Mouse (Mus musculus) C2C12 (cell line): Measurements from ENCODE around the gene Lyzl6. TPM values are rescaled to one million over a fixed set of nuclear protein-coding genes. Genes with fewer than 3 reads are reported as not detected.
A peak's percentile ranks its signal among the peaks of the same experiment; 100 is the strongest.

Experiments used
- H3K27me3 ChIP-seq: one replicate; pipeline ENCODE4 v1.6.1; 2011; ENCODE audit not compliant: control insufficient read depth, insufficient read depth, insufficient read length
- H3K36me3 ChIP-seq: one replicate; pipeline ENCODE4 v1.6.1; 2011; ENCODE audit not compliant: control insufficient read depth, insufficient read depth
- H3K4me3 ChIP-seq: one replicate; pipeline ENCODE4 v1.5.1; 2011; ENCODE audit warnings: mild to moderate bottlenecking, control low read depth; ENCODE audit not compliant: poor library complexity, insufficient read depth, severe bottlenecking
- H3K79me2 ChIP-seq: one replicate; pipeline ENCODE4 v1.6.1; 2011; ENCODE audit not compliant: control insufficient read depth, insufficient read depth
- H3K79me3 ChIP-seq: one replicate; pipeline ENCODE4 v1.6.1; 2011; ENCODE audit warnings: low read depth, control low read depth
- H3ac ChIP-seq: one replicate; pipeline ENCODE3; 2011; ENCODE audit warnings: low read depth; ENCODE audit not compliant: control insufficient read depth, insufficient read length
- CEBPB ChIP-seq: IDR thresholded peaks from one replicate; pipeline ENCODE4 v1.6.1; 2011; ENCODE audit warnings: low read depth, mild to moderate bottlenecking, control low read depth, moderate library complexity
- CTCF ChIP-seq: IDR thresholded peaks from one replicate; pipeline ENCODE4 v1.5.1; 2011; ENCODE audit not compliant: control insufficient read depth, insufficient read depth, insufficient read length
- FOSL1 ChIP-seq: IDR thresholded peaks from one replicate; pipeline ENCODE4 v1.8.0; 2011; ENCODE audit warnings: mild to moderate bottlenecking, low read length; ENCODE audit not compliant: poor library complexity, insufficient read depth, severe bottlenecking
- MAX ChIP-seq: IDR thresholded peaks from one replicate; pipeline ENCODE4 v1.6.1; 2011; ENCODE audit warnings: mild to moderate bottlenecking, control low read depth
- MYOD1 ChIP-seq: IDR thresholded peaks from one replicate; pipeline ENCODE4 v1.6.1; 2011; ENCODE audit warnings: low read depth; ENCODE audit not compliant: control insufficient read depth, insufficient read length
- MYOG ChIP-seq: IDR thresholded peaks from one replicate; pipeline ENCODE4 v1.6.1; 2011; ENCODE audit not compliant: control insufficient read depth, insufficient read length; ENCODE audit errors: extremely low read depth
- USF1 ChIP-seq: IDR thresholded peaks from one replicate; pipeline ENCODE4 v1.6.1; 2011; ENCODE audit warnings: low read depth, mild to moderate bottlenecking, control low read depth, moderate library complexity
- polyA plus RNA-seq: library from polyadenylated mRNA; unstranded; fragments of >200 nt; fragmentation: generic; extraction: Trizol; gene quantifications from one replicate; pipeline ENCODE4 v1.2.1, GENCODE M21; 2012; ENCODE audit warnings: missing spikeins

Gene Lyzl6
- polyA plus RNA-seq, 1 experiment, result not detected

- peaks cover 71% of the 10 kb centered on the region for H3K27me3 ChIP-seq
- no peak overlapping the region for H3ac ChIP-seq
Observed at GRCm38 (mm10) chr11:103648656-103649055, 10.0 kb upstream of the Lyzl6 start.

DNA sequence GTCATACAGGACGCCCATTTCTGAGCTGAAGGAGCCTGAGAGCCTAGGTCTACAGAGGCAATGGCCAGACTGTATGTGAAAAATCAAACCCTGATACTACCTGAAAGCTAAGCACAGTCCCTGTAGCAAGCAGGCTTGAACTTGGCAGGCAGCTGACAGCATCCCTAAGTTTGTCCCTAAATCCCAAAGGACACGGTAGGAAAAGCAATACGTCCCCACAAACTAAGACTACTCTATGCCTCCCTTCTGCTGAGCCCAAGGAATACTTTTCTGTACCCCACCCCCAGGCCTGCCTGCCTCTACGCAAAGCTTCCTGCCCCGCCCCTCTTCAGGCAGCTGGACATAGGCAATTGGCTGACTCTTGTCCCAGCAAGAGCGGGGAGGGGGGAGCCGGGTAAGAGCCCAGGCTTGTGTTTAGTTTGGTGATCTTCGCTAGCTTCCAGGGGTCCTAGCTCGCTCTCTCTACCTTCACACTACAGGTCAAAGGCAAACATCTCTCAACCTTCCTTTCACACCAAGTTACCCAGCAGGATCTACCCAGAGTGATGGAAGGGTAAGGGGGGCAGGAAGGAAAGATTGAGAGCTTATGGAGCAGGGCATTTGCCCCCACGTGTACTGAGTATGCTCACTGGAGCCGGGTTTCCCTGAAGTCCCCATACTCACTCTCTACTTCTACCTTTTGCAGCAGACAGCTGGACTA is 9.4 kb upstream of the Lyzl6 start:
- no peak overlapping the region for H3K4me3 ChIP-seq
- no peaks in the 10 kb centered on the region for H3K79me2 ChIP-seq
- H3K27me3 ChIP-seq, result peaks cover 65% of the 10 kb centered on the region
- no peaks in the 10 kb centered on the region for H3K79me3 ChIP-seq
- H3ac ChIP-seq, result no peak overlapping the region
- TF ChIP-seq MYOG (no peak), FOSL1 (no peak), CEBPB (no peak), MAX (no peak), CTCF (no peak), MYOD1 (no peak), USF1 (no peak)
- H3K36me3 ChIP-seq, result no peaks in the 10 kb centered on the region

More at GRCm38 (mm10) chr11:103648656-103649055, 10.0 kb upstream of the Lyzl6 start:
- TF ChIP-seq FOSL1, result no peak
- TF ChIP-seq USF1, result no peak
- TF ChIP-seq MAX, result no peak
- TF ChIP-seq MYOG, result no peak
- TF ChIP-seq MYOD1, result no peak
- no peak for TF ChIP-seq CEBPB
- TF ChIP-seq CTCF, result no peak
- no peaks in the 10 kb centered on the region for H3K79me2 ChIP-seq
- no peak overlapping the region for H3K4me3 ChIP-seq
- H3K36me3 ChIP-seq, result no peaks in the 10 kb centered on the region
- H3K79me3 ChIP-seq, result no peaks in the 10 kb centered on the region

DNA sequence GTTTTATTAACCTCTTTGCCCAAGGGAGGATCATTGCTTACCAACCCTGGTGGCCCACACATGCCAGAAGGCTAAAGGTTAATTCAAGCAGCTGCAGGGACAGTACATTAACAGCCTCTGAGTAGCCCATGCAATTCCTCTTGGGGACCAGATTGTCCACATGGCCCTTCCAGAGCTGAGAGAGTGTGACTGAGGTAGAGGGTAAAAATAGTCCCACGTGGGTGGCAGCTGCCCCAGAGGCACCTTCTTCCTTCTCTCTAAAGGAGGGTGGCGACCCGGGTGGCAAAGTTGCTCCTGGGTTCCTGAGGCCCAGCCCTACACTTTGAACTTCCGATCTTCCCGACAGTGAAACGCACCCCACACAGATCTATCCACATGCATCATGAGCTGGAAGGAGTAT is 7.6 kb upstream of the Lyzl6 start:
- Histone ChIP-seq H3K79me2 (no peaks in the 10 kb centered on the region), H3ac (no peak overlapping the region), H3K79me3 (no peaks in the 10 kb centered on the region), H3K27me3 (peaks cover 52% of the 10 kb centered on the region), H3K4me3 (no peak overlapping the region), H3K36me3 (no peaks in the 10 kb centered on the region)
- TF ChIP-seq CTCF (no peak), CEBPB (no peak), MAX (no peak), MYOD1 (no peak)

DNA sequence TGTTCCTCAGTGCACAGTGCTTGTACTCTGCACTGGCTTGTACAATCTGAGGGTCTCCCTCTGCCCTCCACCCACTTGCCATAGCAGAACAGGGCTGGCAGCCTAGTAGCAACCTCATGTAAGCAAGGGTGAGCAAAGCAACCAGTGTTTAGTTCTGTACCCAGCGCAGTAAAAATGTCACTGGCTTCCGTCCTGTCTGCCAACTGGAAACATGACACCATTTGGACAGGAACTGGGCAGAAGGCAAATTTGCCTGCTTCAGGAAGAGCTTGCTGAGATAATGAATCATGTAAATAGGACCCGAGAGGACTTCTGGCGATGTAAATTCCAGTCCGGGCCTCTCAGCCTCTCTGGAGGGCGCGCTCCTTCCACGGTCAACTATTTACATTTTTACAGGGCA is 7.0 kb upstream of the Lyzl6 start:
- H3K27me3 ChIP-seq, result peaks cover 52% of the 10 kb centered on the region
- H3ac ChIP-seq, result no peak overlapping the region
- TF ChIP-seq CTCF (no peak), MAX (no peak), MYOD1 (no peak), CEBPB (no peak), USF1 (no peak), MYOG (no peak), FOSL1 (no peak)
- no peaks in the 10 kb centered on the region for H3K79me3 ChIP-seq
- no peaks in the 10 kb centered on the region for H3K36me3 ChIP-seq
- H3K79me2 ChIP-seq, result no peaks in the 10 kb centered on the region
- no peak overlapping the region for H3K4me3 ChIP-seq

DNA sequence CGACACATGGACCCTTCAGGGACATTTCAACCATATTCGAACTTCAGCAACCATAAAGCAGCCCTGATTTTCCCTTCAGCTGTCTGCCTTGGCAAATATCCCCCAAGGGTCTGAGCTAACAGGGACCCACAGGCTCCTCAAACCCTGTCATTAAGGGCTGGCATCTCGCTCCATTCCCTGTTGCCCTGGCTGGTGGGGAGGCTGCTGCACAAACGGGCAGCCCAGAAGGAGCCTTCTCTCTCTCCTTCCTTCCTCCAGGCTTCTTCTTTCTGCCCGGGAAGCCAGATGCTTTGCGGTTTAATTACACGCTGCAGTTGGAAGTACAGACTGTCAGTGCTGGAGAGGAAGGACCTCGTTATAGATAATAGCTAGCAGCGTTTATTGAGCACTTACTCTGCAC is 4.5 kb upstream of the Lyzl6 start:
- Histone ChIP-seq H3K4me3 (no peak overlapping the region), H3K79me3 (no peaks in the 10 kb centered on the region), H3K27me3 (peaks cover 50% of the 10 kb centered on the region), H3K36me3 (no peaks in the 10 kb centered on the region), H3K79me2 (no peaks in the 10 kb centered on the region), H3ac (no peak overlapping the region)
- TF ChIP-seq CTCF (no peak), MAX (no peak), FOSL1 (no peak), CEBPB (no peak), MYOD1 (no peak), USF1 (no peak), MYOG (no peak)

DNA sequence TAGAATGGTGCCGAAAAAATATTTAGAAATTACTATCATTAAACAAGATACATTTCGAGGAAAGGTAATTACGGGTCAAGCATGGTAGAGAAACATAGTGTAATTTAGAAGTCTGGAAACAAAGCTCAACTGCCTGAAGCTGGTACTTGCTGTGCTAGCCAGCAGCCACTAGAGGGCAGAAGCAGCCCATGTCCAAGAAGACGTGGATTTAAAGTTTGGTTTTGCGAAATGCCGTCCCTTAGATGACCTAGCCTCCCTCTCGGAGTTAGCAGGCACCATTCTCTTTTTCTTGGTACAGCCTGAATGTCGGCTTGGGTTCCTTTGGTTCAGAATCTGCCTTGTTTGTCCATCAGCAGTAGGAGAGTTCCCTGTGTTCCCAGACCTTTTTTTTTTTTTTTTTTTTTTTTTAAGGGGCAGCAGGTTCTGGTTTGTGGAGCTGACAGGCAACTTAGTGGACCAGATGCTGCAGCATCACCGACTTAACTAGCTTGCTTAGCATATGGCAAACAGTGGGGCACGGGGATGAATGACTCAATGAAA is 787 bp upstream of the Lyzl6 start:
- H3K79me3 ChIP-seq, result no peaks in the 10 kb centered on the region
- no peak overlapping the region for H3ac ChIP-seq
- no peaks in the 10 kb centered on the region for H3K79me2 ChIP-seq
- peaks cover 57% of the 10 kb centered on the region for H3K27me3 ChIP-seq
- no peaks in the 10 kb centered on the region for H3K36me3 ChIP-seq
- H3K4me3 ChIP-seq, result no peak overlapping the region
- TF ChIP-seq CEBPB (no peak), CTCF (peak; percentile 83)
